Mouse (Mus musculus): ENCODE data around the gene Snai3. TPM values are rescaled to one million over a fixed set of nuclear protein-coding genes. Genes with fewer than 3 reads are reported as not detected.

Gene Snai3
- total RNA-seq, 2 experiments from 2014 or later: not detected

Other genes starting within 250 kb of the Snai3 start
- gene Zfpm1, start 178.6 kb downstream of the Snai3 start, total RNA-seq (2014; fragmentation: Nextera tagmentation): 1.7 and 3.4 TPM in 2 replicates
- gene Zfpm1, start 178.6 kb downstream of the Snai3 start, total RNA-seq (2017): 5.5 and 7.9 TPM in 2 replicates
- gene Trhr2, start 100.0 kb downstream of the Snai3 start, total RNA-seq (2014; fragmentation: Nextera tagmentation): not detected in 2 replicates
- gene Trhr2, start 100.0 kb downstream of the Snai3 start, total RNA-seq (2017): not detected in 2 replicates
- gene Zc3h18, start 84.1 kb downstream of the Snai3 start, total RNA-seq (2014; fragmentation: Nextera tagmentation): 42.9 and 43.9 TPM in 2 replicates
- 66.9 and 67.0 TPM in 2 replicates for gene Zc3h18, start 84.1 kb downstream of the Snai3 start, total RNA-seq (2017)
- not detected in 2 replicates for gene Il17c, start 38.7 kb downstream of the Snai3 start, total RNA-seq (2014; fragmentation: Nextera tagmentation)
- not detected in 2 replicates for gene Il17c, start 38.7 kb downstream of the Snai3 start, total RNA-seq (2017)
- 188 and 257 TPM in 2 replicates for gene Cyba, start 27.8 kb downstream of the Snai3 start, total RNA-seq (2014; fragmentation: Nextera tagmentation)
- 94.4 and 126 TPM in 2 replicates for gene Cyba, start 27.8 kb downstream of the Snai3 start, total RNA-seq (2017)
- 8.8 and 10.0 TPM in 2 replicates for gene Mvd, start 17.3 kb downstream of the Snai3 start, total RNA-seq (2014; fragmentation: Nextera tagmentation)
- 4.0 and 4.3 TPM in 2 replicates for gene Mvd, start 17.3 kb downstream of the Snai3 start, total RNA-seq (2017)
- gene Rnf166, start 15.3 kb upstream of the Snai3 start, total RNA-seq (2014; fragmentation: Nextera tagmentation): 40.5 and 41.2 TPM in 2 replicates
- 29.8 and 43.2 TPM in 2 replicates for gene Rnf166, start 15.3 kb upstream of the Snai3 start, total RNA-seq (2017)
- 11.9 and 33.1 TPM in 2 replicates for gene Ctu2, start 15.4 kb upstream of the Snai3 start, total RNA-seq (2014; fragmentation: Nextera tagmentation)
- gene Ctu2, start 15.4 kb upstream of the Snai3 start, total RNA-seq (2017): 9.3 and 14.0 TPM in 2 replicates
- gene Piezo1, start 90.6 kb upstream of the Snai3 start, total RNA-seq (2014; fragmentation: Nextera tagmentation): 19.4 and 67.1 TPM in 2 replicates
- gene Piezo1, start 90.6 kb upstream of the Snai3 start, total RNA-seq (2017): 15.8 and 22.4 TPM in 2 replicates
- 76.0 and 153 TPM in 2 replicates for gene Cdt1, start 107.3 kb upstream of the Snai3 start, total RNA-seq (2014; fragmentation: Nextera tagmentation)
- 38.6 and 38.8 TPM in 2 replicates for gene Cdt1, start 107.3 kb upstream of the Snai3 start, total RNA-seq (2017)
- gene Aprt, start 116.2 kb upstream of the Snai3 start, total RNA-seq (2014; fragmentation: Nextera tagmentation): 276 and 290 TPM in 2 replicates
- gene Aprt, start 116.2 kb upstream of the Snai3 start, total RNA-seq (2017): 139 and 228 TPM in 2 replicates
- 39.0 and 46.3 TPM in 2 replicates for gene Galns, start 150.7 kb upstream of the Snai3 start, total RNA-seq (2014; fragmentation: Nextera tagmentation)
- 36.1 and 46.6 TPM in 2 replicates for gene Galns, start 150.7 kb upstream of the Snai3 start, total RNA-seq (2017)
- gene Trappc2l, start 150.9 kb upstream of the Snai3 start, total RNA-seq (2014; fragmentation: Nextera tagmentation): 41.0 and 55.7 TPM in 2 replicates
- 16.1 and 21.7 TPM in 2 replicates for gene Trappc2l, start 150.9 kb upstream of the Snai3 start, total RNA-seq (2017)
- gene Pabpn1l, start 162.0 kb upstream of the Snai3 start, total RNA-seq (2014; fragmentation: Nextera tagmentation): not detected in 2 replicates
- not detected in 2 replicates for gene Pabpn1l, start 162.0 kb upstream of the Snai3 start, total RNA-seq (2017)
- gene Cbfa2t3, start 238.4 kb upstream of the Snai3 start, total RNA-seq (2014; fragmentation: Nextera tagmentation): 35.4 and 37.7 TPM in 2 replicates
- gene Cbfa2t3, start 238.4 kb upstream of the Snai3 start, total RNA-seq (2017): 8.3 and 16.0 TPM in 2 replicates